In the genomic region with DNA sequence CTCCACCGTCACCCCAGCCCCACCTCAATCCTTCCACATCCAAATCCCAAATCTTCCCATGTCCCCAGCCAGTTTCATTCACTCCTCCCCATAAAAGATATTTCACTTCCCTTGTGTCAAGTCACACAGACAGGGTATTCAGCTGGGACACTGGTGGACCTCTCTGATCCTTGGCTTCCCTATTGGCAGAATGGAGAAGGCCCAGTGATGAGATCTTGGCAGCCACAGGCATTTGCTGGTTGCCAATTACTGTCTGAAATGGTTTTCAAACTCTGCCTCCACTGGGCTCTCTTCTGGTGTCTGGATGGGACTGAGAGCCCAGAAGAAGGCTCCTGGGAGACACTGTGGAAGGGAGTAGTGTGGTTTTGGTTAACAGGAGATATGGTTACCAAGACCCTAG, we compare ENCODE assay signal across 25 mouse cellular contexts.
"Had no signal": no experiment of that assay in that cellular context is flagged by ENCODE, and none has a peak within 500 bp of the region (broad histone marks: within the 10 kb centered on the region; RNA-seq: fewer than 3 reads in every experiment).

No protein-coding gene starts in this region.

- DNase-seq: gastrocnemius, postnatal 10 days; gastrocnemius, postnatal 25 days; heart, adult 18-20 months; heart, postnatal 10 days; heart, postnatal 4 days; kidney, adult 18-20 months; kidney, adult 8-10 months; kidney, postnatal 10 days; kidney, postnatal 25 days; kidney, postnatal 4 days; liver; liver, embryonic 13.5 days had no signal

- H3K9me3 ChIP-seq: heart, embryonic 10.5 days; heart, embryonic 12.5 days; hindbrain, embryonic 10.5 days; hindbrain, embryonic 12.5 days; limb, embryonic 10.5 days; limb, embryonic 12.5 days; liver, embryonic 13.5 days; liver, embryonic 15.5 days had no signal

- H3K4me2 ChIP-seq: heart, embryonic 12.5 days; hindbrain, embryonic 12.5 days; hindbrain, embryonic 14.5 days; limb, embryonic 12.5 days; liver, embryonic 11.5 days; liver, embryonic 13.5 days; liver, embryonic 15.5 days had no signal

- H3K27ac ChIP-seq: gastrocnemius, adult 2 months; heart, embryonic 10.5 days; hindbrain, embryonic 10.5 days; hindbrain, embryonic 12.5 days; hindbrain, embryonic 14.5 days; layer of hippocampus, adult 2 months; left cerebral cortex, adult 2 months; limb, embryonic 10.5 days; limb, embryonic 12.5 days; liver, embryonic 13.5 days; liver, embryonic 15.5 days had no signal

- H3K4me3 ChIP-seq: gastrocnemius, adult 2 months; heart, embryonic 10.5 days; heart, embryonic 12.5 days; hindbrain, embryonic 10.5 days; hindbrain, embryonic 12.5 days; layer of hippocampus, adult 2 months; left cerebral cortex, adult 2 months; limb, embryonic 10.5 days; limb, embryonic 12.5 days; liver, embryonic 13.5 days; liver, embryonic 15.5 days had no signal

- H3K27me3 ChIP-seq: hindbrain, embryonic 12.5 days; liver, embryonic 15.5 days had no signal

- ATAC-seq: inflammation-experienced regulatory T-cells, adult 6 months had no signal

- H3K9ac ChIP-seq: heart, embryonic 12.5 days; hindbrain, embryonic 12.5 days; hindbrain, embryonic 14.5 days; limb, embryonic 12.5 days; liver, embryonic 13.5 days; liver, embryonic 15.5 days had no signal

- H3K4me1 ChIP-seq: limb, embryonic 10.5 days; limb, embryonic 12.5 days; liver, embryonic 13.5 days; liver, embryonic 15.5 days had no signal

- H3K36me3 ChIP-seq: heart, embryonic 10.5 days; heart, embryonic 12.5 days; hindbrain, embryonic 10.5 days; hindbrain, embryonic 12.5 days; limb, embryonic 10.5 days; limb, embryonic 12.5 days; liver, embryonic 13.5 days; liver, embryonic 15.5 days had no signal
